Mouse (Mus musculus) forebrain, postnatal 0 days (tissue): ENCODE measurements around the gene Pcare. TPM values are rescaled to one million over a fixed set of nuclear protein-coding genes. Genes with fewer than 3 reads are reported as not detected.

Source experiments
- ATAC-seq: fragments of 200-750 bp; cut with Nextera tagmentation; 2 replicates; pipeline ENCODE4 v1.8.0; 2017; ENCODE audit warnings: mild to moderate bottlenecking, moderate library complexity
- DNase-seq: peaks from one replicate; pipeline ENCODE4 v3.0.0-alpha.2; 2015
- H3K27ac ChIP-seq: fragments of 300-500 bp; sonication (generic); 2 replicates; pipeline ENCODE4 v1.5.1; 2014; ENCODE audit warnings: low read depth, mild to moderate bottlenecking, antibody characterized with exemption, low read length, moderate library complexity, mixed read lengths
- H3K27me3 ChIP-seq: fragments of 300-500 bp; sonication (generic); 2 replicates; pipeline ENCODE4 v1.6.1; 2014; ENCODE audit warnings: mild to moderate bottlenecking, low read length, mixed read lengths; ENCODE audit not compliant: insufficient read depth
- H3K36me3 ChIP-seq: fragments of 300-500 bp; sonication (generic); 2 replicates; pipeline ENCODE4 v1.6.1; 2014; ENCODE audit warnings: mild to moderate bottlenecking, moderate library complexity; ENCODE audit not compliant: insufficient read depth
- H3K4me1 ChIP-seq: fragments of 300-500 bp; sonication (generic); 2 replicates; pipeline ENCODE4 v1.6.1; 2014; ENCODE audit warnings: antibody characterized with exemption; ENCODE audit not compliant: insufficient read depth
- H3K4me2 ChIP-seq: fragments of 300-500 bp; sonication (generic); 2 replicates; pipeline ENCODE4 v1.6.1; 2014; ENCODE audit warnings: low read depth, mild to moderate bottlenecking, moderate library complexity
- H3K4me3 ChIP-seq: fragments of 300-500 bp; sonication (generic); 2 replicates; pipeline ENCODE4 v1.5.1; 2014; ENCODE audit warnings: low read depth, low read length, mixed read lengths
- H3K9ac ChIP-seq: fragments of 300-500 bp; sonication (generic); 2 replicates; pipeline ENCODE4 v1.6.1; 2014; ENCODE audit warnings: mild to moderate bottlenecking
- H3K9me3 ChIP-seq: fragments of 300-500 bp; sonication (generic); 2 replicates; pipeline ENCODE4 v1.6.1; 2016; ENCODE audit warnings: low read length
- CTCF ChIP-seq: sonication (generic); IDR thresholded peaks from 2 replicates; pipeline ENCODE4 v1.5.1; 2016; ENCODE audit warnings: antibody characterized with exemption, control low read depth, low read depth
- WGBS: fragments of 180-500 bp; shearing (Covaris S2); extraction: QIAGEN DNeasy Blood & Tissue Kit; methylation state at CpG from one replicate; pipeline ENCODE4 v1.1.7; 2014; 5-methylcytosine and 5-hydroxymethylcytosine counted together
- polyA plus RNA-seq: library from polyadenylated mRNA; unstranded; fragments of >200 nt; fragmentation: Nextera tagmentation; extraction: Ambion mirVana; gene quantifications from 2 replicates; pipeline ENCODE4 v1.2.1, GENCODE M21; 2015
- total RNA-seq: library from RNA; depleted of rRNA; stranded (reverse); fragments of >200 nt; gene quantifications from 2 replicates; pipeline ENCODE4 v1.2.3, GENCODE M21; 2014

The Pcare gene
- total and polyA plus RNA-seq, 2 experiments from 2014 or later = not detected

- Histone ChIP-seq H3K9ac (no peak overlapping the region), H3K36me3 (no peaks in the 10 kb centered on the region), H3K4me2 (no peak overlapping the region), H3K27me3 (no peaks in the 10 kb centered on the region), H3K9me3 (no peaks in the 10 kb centered on the region), H3K4me3 (no peak overlapping the region), H3K4me1 (no peaks in the 10 kb centered on the region), H3K27ac (no peak overlapping the region)
- DNase-seq = no peak
- 62% methylated on average over 6 of the region's 6 CpGs for whole genome bisulfite sequencing
- ATAC-seq = no peak
- TF ChIP-seq CTCF = no peak
These were observed 40.4 kb downstream of the Pcare start for GRCm38 (mm10) chr17:71712279-71712678.

GRCm38 (mm10) chr17:71707715-71708114 is 45.0 kb downstream of the Pcare start:
- H3K9ac ChIP-seq = no peak overlapping the region
- H3K27ac ChIP-seq = 0 out of 2 replicates have a peak overlapping the region, but pooled peaks have one; percentile 4
- H3K4me3 ChIP-seq = no peak overlapping the region
- WGBS = 42% methylated on average over 4 of the region's 4 CpGs
- no peaks in the 10 kb centered on the region for H3K4me1 ChIP-seq
- H3K36me3 ChIP-seq = no peaks in the 10 kb centered on the region
- no peak overlapping the region for H3K4me2 ChIP-seq
- DNase-seq (peak; percentile 40), ATAC-seq (peak; percentile 89)
- 0 out of 2 replicates have a peak, but pooled peaks have one; percentile 0 for TF ChIP-seq CTCF
- H3K9me3 ChIP-seq = no peaks in the 10 kb centered on the region
- no peaks in the 10 kb centered on the region for H3K27me3 ChIP-seq

GRCm38 (mm10) chr17:71705550-71706480 is 46.9 kb downstream of the Pcare start:
- Histone ChIP-seq H3K4me3 (no peak overlapping the region), H3K9me3 (no peaks in the 10 kb centered on the region), H3K27me3 (no peaks in the 10 kb centered on the region), H3K27ac (no peak overlapping the region), H3K9ac (no peak overlapping the region), H3K36me3 (no peaks in the 10 kb centered on the region), H3K4me1 (no peaks in the 10 kb centered on the region), H3K4me2 (no peak overlapping the region)
- ATAC-seq = no peak
- WGBS = 92% methylated on average over 14 of the region's 14 CpGs
- TF ChIP-seq CTCF = no peak
- no peak for DNase-seq

- no peaks in the 10 kb centered on the region for H3K9me3 ChIP-seq
- H3K4me2 ChIP-seq = no peak overlapping the region
- H3K4me1 ChIP-seq = no peaks in the 10 kb centered on the region
- no peak for TF ChIP-seq CTCF
- no peak for ATAC-seq
- no peak overlapping the region for H3K27ac ChIP-seq
- no peaks in the 10 kb centered on the region for H3K27me3 ChIP-seq
- no peak overlapping the region for H3K9ac ChIP-seq
- DNase-seq = no peak
- no peak overlapping the region for H3K4me3 ChIP-seq
- no peaks in the 10 kb centered on the region for H3K36me3 ChIP-seq
- 88% methylated on average over 1 of the region's 1 CpGs for WGBS
These were observed 47.6 kb downstream of the Pcare start for GRCm38 (mm10) chr17:71705113-71705512.

GRCm38 (mm10) chr17:71698619-71698956 is 54.1 kb downstream of the Pcare start:
- no peaks in the 10 kb centered on the region for H3K27me3 ChIP-seq
- no peak for TF ChIP-seq CTCF
- H3K36me3 ChIP-seq = no peaks in the 10 kb centered on the region
- ATAC-seq (no peak), DNase-seq (no peak)
- no peak overlapping the region for H3K4me2 ChIP-seq
- no peaks in the 10 kb centered on the region for H3K9me3 ChIP-seq
- H3K4me1 ChIP-seq = no peaks in the 10 kb centered on the region
- no peak overlapping the region for H3K9ac ChIP-seq
- H3K27ac ChIP-seq = no peak overlapping the region
- WGBS = 82% methylated on average over 11 of the region's 11 CpGs
- no peak overlapping the region for H3K4me3 ChIP-seq

- no peak for ATAC-seq
- no peak overlapping the region for H3K4me2 ChIP-seq
These were observed 54.6 kb downstream of the Pcare start for GRCm38 (mm10) chr17:71697896-71698618.

GRCm38 (mm10) chr17:71696396-71696795 is 56.3 kb downstream of the Pcare start:
- Histone ChIP-seq H3K9ac (no peak overlapping the region), H3K9me3 (no peaks in the 10 kb centered on the region)
- no peak for DNase-seq

More at GRCm38 (mm10) chr17:71697896-71698618, 54.6 kb downstream of the Pcare start:
- 81% methylated on average over 11 of the region's 11 CpGs for WGBS
- no peaks in the 10 kb centered on the region for H3K27me3 ChIP-seq
- no peak overlapping the region for H3K4me3 ChIP-seq
- no peak overlapping the region for H3K9ac ChIP-seq
- no peaks in the 10 kb centered on the region for H3K9me3 ChIP-seq
- TF ChIP-seq CTCF = no peak
- H3K4me1 ChIP-seq = no peaks in the 10 kb centered on the region
- DNase-seq = no peak
- no peak overlapping the region for H3K27ac ChIP-seq
- H3K36me3 ChIP-seq = no peaks in the 10 kb centered on the region

More at GRCm38 (mm10) chr17:71696396-71696795, 56.3 kb downstream of the Pcare start:
- no peak for TF ChIP-seq CTCF
- Histone ChIP-seq H3K4me3 (no peak overlapping the region), H3K27ac (no peak overlapping the region), H3K4me1 (0 out of 2 replicates have a peak, but pooled peaks cover 3% of the 10 kb centered on the region), H3K27me3 (no peaks in the 10 kb centered on the region), H3K36me3 (no peaks in the 10 kb centered on the region), H3K4me2 (no peak overlapping the region)
- 88% methylated on average over 5 of the region's 5 CpGs for WGBS
- ATAC-seq = no peak
